Comparison of ENCODE assay signal across 15 mouse cellular contexts in the genomic region with DNA sequence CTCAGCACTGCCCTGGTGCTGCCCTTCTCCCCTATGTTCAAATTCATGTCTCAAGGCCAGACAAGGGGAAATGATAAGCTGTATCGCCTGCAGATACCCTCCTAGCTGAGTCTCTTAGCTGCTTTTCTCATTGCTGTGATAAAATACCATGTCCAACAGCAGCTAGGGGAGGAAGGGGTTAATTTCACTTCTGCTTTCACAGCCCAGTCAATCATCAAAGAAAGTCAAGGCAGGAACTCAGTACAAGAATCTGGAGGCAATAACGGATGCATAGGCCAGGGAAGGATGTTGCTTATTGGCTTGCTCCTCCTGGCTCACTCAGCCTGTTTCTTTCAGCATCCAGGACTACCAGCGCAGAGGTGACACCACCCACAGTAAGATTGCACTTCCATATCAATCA.
"Had no signal": no experiment of that assay in that cellular context is flagged by ENCODE, and none has a peak within 500 bp of the region (broad histone marks: within the 10 kb centered on the region; RNA-seq: fewer than 3 reads in every experiment).

No protein-coding gene starts in this region.

- ATAC-seq: liver, embryonic 12.5 days; midbrain, embryonic 16.5 days had no signal

- H3K9ac ChIP-seq: kidney, embryonic 15.5 days; limb, embryonic 15.5 days; liver, embryonic 12.5 days; lung, embryonic 14.5 days; neural tube, embryonic 13.5 days had no signal

- H3K4me2 ChIP-seq: kidney, embryonic 15.5 days; limb, embryonic 15.5 days; liver, embryonic 12.5 days; lung, embryonic 14.5 days; midbrain, embryonic 11.5 days; neural tube, embryonic 13.5 days had no signal

- H3K36me3 ChIP-seq: kidney, embryonic 15.5 days; limb, embryonic 15.5 days; liver, embryonic 12.5 days; neural tube, embryonic 13.5 days had no signal

- H3K4me3 ChIP-seq: kidney, embryonic 15.5 days; limb, embryonic 15.5 days; liver, embryonic 12.5 days; neural tube, embryonic 13.5 days had no signal

- DNase-seq: kidney, adult 18-20 months; layer of hippocampus, postnatal 36 days; lung, embryonic 14.5 days; lung, postnatal 10 days; lung, postnatal 4 days; right cerebral cortex, adult 18-20 months; right cerebral cortex, postnatal 25 days; thymus, postnatal 4 days had no signal

- H3K27ac ChIP-seq: kidney, embryonic 15.5 days; limb, embryonic 15.5 days; liver, embryonic 12.5 days; neural tube, embryonic 13.5 days; stomach, postnatal 0 days had no signal

- H3K27me3 ChIP-seq: kidney, embryonic 15.5 days; limb, embryonic 15.5 days; liver, embryonic 12.5 days; neural tube, embryonic 13.5 days had no signal

- H3K4me1 ChIP-seq: kidney, embryonic 15.5 days; liver, embryonic 12.5 days; neural tube, embryonic 13.5 days had no signal

- H3K9me3 ChIP-seq: kidney, embryonic 15.5 days; limb, embryonic 15.5 days; liver, embryonic 12.5 days; neural tube, embryonic 13.5 days had no signal
